Mouse (Mus musculus) telencephalon, adult 2 months (tissue): ENCODE data around the gene Gpr84.
"Not testable (repeated sequence)": the region's sequence is repeated elsewhere in the genome, so short reads cannot be mapped to it uniquely, and the experiment has no call there.

ENCODE experiments used
- DNase-seq: peaks from one replicate; pipeline ENCODE4 v3.0.0-alpha.2; 2011; ENCODE audit warnings: low read depth, low spot score

The Gpr84 gene

GRCm38 (mm10) chr15:103285778-103286417, 24.5 kb downstream of the Gpr84 start:
- DNase-seq, result no peak

GRCm38 (mm10) chr15:103284647-103285046, 25.8 kb downstream of the Gpr84 start:
- no peak for DNase-seq

DNA sequence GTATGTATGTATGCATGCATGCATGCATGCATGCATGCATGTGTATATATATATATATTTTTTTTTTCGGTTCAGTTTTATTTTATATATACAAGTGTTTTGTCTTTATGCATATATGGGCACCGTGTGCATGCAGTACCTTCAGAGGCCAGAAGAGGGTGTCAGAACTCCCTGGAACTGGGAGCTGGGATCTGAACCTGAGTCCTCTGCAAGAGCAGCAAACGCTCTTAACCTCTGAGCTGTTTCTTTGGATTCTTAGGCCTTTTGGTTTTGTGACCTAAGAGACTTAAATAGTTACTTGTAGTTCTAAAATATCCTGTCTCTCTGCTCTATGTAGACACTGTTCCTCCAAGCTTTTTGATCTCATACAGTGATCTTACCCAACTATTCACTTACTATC, 26.3 kb downstream of the Gpr84 start:
- DNase-seq, result no peak

DNA sequence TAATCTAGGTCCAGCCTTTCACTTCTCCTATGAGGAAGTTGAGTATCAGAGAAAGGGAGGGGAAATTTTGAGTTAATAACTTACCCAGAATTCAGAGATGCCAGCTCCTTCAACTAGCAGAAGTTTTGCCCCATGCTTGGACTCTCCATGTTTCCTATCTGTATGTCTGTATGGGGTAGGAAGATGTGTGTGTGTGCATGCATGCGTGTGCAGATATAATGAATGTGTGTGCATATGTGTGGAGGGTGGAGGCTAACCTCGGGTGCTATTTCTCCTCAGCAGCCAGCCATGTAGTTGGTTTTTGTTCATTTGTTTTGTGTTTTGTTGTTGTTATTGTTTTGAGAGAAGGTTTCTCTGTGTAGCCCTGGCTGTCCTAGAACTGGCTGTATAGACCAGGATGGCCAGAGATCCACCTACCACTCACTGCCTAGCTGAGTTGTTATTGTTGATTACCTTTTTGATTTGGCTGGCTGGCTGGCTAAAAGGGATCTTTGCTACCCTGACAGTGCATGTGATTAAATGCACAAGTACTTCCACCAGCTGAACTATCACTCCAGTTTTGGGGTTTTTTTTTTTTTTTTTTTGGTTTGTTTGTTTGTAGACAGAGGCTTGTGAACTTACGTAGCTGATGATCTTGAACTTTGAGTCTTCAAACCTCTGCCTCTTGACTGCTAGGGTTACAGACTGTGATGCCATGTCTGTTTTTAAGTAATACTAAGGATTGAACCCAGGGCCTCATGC, 28.8 kb downstream of the Gpr84 start:
- no peak for DNase-seq

- no peak for DNase-seq
Observed at GRCm38 (mm10) chr15:103280817-103281464, 29.5 kb downstream of the Gpr84 start.

DNA sequence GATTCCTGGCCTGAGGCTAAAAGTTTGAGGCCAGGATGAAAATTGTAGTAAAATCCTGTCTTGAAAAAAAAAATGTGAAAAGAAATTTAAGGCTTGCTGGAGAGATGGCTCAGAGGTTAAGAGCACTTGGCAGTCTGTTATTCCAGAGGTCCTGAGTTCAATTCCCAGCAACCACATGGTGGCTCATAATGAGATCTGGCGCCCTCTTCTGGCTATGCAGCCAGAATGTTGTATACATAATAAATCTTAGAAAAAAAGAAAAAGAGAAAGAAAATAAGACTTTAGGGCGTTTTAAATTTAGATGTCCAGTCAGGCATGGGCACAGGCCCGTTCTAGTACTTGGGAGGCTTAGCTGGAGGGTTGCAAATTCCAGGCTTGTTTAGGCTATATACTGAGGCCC, 30.7 kb downstream of the Gpr84 start:
- no peak for DNase-seq

- DNase-seq, result no peak
Observed at GRCm38 (mm10) chr15:103277949-103278348, 32.5 kb downstream of the Gpr84 start.

- not testable (repeated sequence) for DNase-seq
Observed at GRCm38 (mm10) chr15:103275943-103276342, 34.5 kb downstream of the Gpr84 start.

DNA sequence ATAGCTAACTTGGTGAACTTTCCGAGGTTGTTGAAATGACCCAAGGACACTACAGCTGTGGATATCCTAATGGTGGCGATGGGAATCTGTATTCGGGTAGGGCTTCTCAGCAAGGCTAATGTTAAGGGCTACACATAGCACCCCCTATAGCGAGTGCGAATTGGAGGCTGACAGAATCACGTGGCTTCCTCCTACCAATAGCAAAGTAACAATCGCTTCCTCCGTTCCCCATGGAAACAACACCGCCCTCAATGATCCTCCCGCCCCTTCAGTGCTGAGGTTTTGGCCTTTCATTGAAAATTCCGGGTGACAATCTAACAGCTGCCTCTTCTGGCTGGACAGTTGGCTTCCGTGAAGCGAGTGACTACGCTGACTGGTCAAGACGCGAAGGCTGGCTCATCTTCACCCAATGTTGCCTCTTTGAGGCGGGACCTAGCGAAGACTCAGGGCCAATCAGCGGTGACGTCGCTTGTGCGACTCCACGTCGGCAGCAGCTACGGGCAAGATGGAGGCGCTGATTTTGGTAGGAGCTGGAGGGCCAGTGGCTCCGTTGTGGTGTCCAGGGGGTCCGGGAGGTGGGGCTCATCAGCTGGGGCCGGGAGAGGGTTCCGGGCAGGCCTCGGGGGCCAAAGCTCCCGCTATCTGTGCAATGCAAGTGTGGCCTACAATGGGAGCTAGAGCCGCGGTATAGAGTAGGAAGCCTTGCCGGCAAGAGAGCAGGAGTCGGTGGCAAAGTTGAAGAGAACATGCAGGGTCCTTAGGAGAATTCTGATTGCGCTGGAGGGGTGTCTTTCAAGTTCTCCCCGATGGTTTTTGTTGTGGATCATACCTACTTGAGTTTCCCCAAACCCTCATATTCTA, 37.8 kb downstream of the Gpr84 start, which contains the start of gene Copz1:
Gene Copz1 (plus strand): TSS at position 296 of the 861 bp plus-strand sequence.
- peak; percentile 100 for DNase-seq

DNA sequence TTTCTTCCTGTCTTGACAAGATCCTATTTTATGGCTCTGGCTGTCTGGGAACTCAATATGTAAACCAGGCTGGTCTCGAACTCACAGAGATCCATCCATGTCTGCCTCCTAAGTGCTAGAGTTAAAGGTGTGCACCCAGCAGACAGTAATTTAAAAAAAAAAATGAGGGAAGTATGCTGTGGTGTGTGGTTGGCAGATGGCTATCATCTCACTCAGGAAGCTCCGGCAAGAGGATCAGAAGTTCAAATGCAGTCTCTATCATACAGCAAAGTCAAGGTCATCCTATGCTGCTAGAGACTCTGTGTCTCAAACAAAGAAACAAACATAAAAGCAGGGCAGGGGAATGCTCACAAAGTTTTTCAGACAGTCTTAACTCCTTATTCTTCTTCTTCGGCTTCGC, 41.5 kb downstream of the Gpr84 start:
- DNase-seq, result no peak

- no peak for DNase-seq
Observed at GRCm38 (mm10) chr15:103264794-103265193, 45.6 kb downstream of the Gpr84 start.

DNA sequence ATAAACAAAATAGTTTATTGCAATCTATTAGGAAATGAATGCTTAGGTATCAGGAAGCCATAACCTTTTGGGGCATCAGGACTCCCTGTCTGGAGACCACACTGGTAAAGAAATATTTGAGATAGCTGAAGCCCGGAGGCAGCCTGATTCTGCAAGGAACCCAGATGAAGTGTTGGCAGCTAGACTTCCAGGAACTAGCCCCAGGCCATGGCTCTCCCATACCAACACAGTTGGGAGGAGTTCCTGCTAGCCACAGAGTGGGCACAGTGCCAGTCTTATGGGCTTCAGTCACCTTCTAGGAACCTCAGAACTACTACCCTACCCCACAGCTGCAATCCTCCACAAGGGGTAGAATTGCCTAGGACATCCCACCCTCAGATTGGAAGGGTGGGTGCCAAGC, 50.4 kb downstream of the Gpr84 start:
- no peak for DNase-seq

- DNase-seq, result no peak
Observed at GRCm38 (mm10) chr15:103259162-103259561, 51.2 kb downstream of the Gpr84 start.
